Mouse (Mus musculus) kidney, adult 2 months (tissue): ENCODE results near the gene Snd1.

ENCODE experiments used
- CTCF ChIP-seq: fragments of 200-500 bp; conservative IDR thresholded peaks from 2 replicates; pipeline ENCODE4 v1.5.1; 2011; ENCODE audit warnings: low read depth, mild to moderate bottlenecking, control low read depth, low read length, moderate library complexity, mixed read lengths; ENCODE audit not compliant: insufficient read depth, insufficient read length
- POLR2A ChIP-seq: fragments of 200-500 bp; IDR thresholded peaks from one replicate; pipeline ENCODE4 v1.6.1; 2011; ENCODE audit warnings: low read depth, low read length, control low read depth

- TF ChIP-seq POLR2A (no peak), CTCF (no peak)
Measured at GRCm38 (mm10) chr6:28814895-28815294, 340.0 kb downstream of the Snd1 start.
